Mouse (Mus musculus): ENCODE measurements around the gene Olfr293. TPM values are rescaled to one million over a fixed set of nuclear protein-coding genes. Genes with fewer than 3 reads are reported as not detected.

The Olfr293 gene
- polyA plus RNA-seq (2012; rRNA removed): not detected in 2 replicates

DNA sequence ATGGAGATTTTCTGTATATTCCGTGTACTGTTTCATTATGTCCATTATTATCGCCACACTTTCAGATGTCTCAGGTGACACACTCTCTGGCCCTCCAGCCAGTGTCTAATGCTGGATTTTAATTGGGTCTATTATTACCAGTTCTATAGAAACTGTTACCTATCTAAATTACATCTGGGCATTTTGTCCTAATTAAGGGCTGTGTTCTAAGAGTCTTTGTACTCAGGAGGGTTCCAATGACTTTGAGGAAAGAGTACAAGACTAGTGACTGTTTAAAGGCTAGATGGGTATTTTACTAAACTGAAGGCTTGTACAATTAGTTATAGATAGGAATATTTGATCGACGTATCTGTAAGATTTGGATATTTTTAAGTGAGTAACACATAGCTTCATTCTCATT is at the start of gene Olfr293:
Olfr293 (plus strand) TSS at position 301 of the 400 bp plus-strand sequence.

DNA sequence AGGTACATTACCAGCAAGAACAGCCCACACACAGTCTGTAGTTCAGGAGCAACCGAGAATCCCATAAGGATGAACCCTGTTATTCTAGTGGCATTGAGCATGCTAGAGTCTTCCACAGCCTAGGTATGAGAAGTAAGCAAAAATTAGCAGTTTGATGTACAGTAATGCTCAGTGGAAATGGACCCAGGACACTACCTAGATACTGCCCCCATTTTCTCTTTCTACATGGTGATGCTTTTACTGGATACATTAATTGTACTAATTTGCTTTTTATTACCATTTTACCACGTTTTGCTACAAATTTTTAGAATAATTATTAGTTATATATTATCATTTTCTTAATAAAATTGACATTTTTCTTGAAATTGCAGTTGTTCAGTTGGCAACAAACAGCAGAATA is 32.3 kb upstream of the Olfr293 start, which contains the start of gene Olfr294:
Olfr294 (minus strand) TSS at position 101 of the 400 bp plus-strand sequence.

DNA sequence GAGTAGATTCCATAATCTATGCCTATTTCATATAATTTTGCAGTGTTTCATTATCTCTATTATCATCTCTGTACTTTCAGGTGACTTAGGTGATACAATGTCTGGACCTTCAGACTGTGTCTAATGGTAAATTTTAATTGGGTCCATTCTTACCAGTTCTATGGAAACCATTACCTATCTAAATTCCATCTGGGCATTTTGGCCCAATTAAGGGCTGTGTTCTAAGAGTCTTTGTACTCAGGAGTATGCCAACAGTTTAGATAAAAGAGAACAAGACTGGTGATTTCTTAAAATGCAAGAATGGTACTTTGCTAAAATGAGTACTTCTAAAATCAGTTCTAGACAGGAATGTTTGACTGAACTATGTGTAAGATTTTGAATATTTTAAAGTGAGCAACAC is 39.2 kb downstream of the Olfr293 start, which contains the start of gene Olfr292:
Olfr292 (plus strand) TSS at position 301 of the 400 bp plus-strand sequence.

Other genes starting within 250 kb of the Olfr293 start
- not detected in 2 replicates for gene Olfr301, start 245.2 kb upstream of the Olfr293 start, polyA plus RNA-seq (2012; rRNA removed)
- gene Olfr299, start 189.1 kb upstream of the Olfr293 start, polyA plus RNA-seq (2012; rRNA removed): not detected in 2 replicates
- gene Olfr298, start 156.6 kb upstream of the Olfr293 start, polyA plus RNA-seq (2012; rRNA removed): not detected in 2 replicates
- gene Olfr297, start 129.1 kb upstream of the Olfr293 start, polyA plus RNA-seq (2012; rRNA removed): not detected in 2 replicates
- not detected in 2 replicates for gene Olfr295, start 65.2 kb upstream of the Olfr293 start, polyA plus RNA-seq (2012; rRNA removed)
- not detected in 2 replicates for gene Olfr294, start 32.4 kb upstream of the Olfr293 start, polyA plus RNA-seq (2012; rRNA removed)
- not detected in 2 replicates for gene Olfr292, start 39.3 kb downstream of the Olfr293 start, polyA plus RNA-seq (2012; rRNA removed)
- gene Folh1, start 126.9 kb downstream of the Olfr293 start, polyA plus RNA-seq (2012; rRNA removed): not detected in 2 replicates
- not detected in 2 replicates for gene Vmn2r77, start 146.0 kb downstream of the Olfr293 start, polyA plus RNA-seq (2012; rRNA removed)

Measured in liver, embryonic 14 days (tissue).